Mouse (Mus musculus): Measurements from ENCODE around the gene Cd7.

DNA sequence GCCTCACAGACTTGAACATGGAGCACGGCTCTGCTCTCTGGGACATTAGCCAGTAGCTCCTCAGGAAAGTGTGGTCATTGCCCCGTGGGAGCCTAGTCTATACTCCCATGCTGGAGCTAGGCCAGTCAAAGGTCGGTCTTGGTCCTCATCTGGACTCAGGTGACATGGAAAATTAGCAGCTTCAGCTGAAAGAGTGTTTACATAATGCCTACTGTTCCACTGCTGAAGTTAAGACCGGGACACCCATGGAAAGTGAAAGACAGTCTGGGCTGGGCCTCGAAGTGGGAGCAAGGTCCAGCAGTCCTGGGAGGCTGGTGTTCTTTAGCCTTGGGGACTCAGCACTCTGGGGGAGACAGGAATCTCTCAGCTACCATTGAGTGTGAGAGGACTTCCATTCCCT is 18.9 kb upstream of the Cd7 start:
- TF ChIP-seq HCFC1 (IDR thresholded peaks at IDR 0.05; ENCODE audit: borderline replicate concordance, insufficient read depth, low read length) (no peak), MAFK (IDR thresholded peaks at IDR 0.05; ENCODE audit: insufficient read depth, low read depth, low read length) (no peak)

Measured in ES-E14 (cell line).